Mouse (Mus musculus) intestine, embryonic 14.5 days (tissue): ENCODE data around the gene Got1. TPM values are rescaled to one million over a fixed set of nuclear protein-coding genes. Genes with fewer than 3 reads are reported as not detected.

ENCODE experiments used
- ATAC-seq: fragments of 200-750 bp; cut with Nextera tagmentation; replicated peaks from 2 replicates; pipeline ENCODE4 v1.8.0; 2017; ENCODE audit warnings: low read depth, moderate number of reproducible peaks, moderate TSS enrichment, moderate library complexity; ENCODE audit not compliant: low FRiP score, low TSS enrichment
- DNase-seq: peaks from one replicate; pipeline ENCODE4 v3.0.0-alpha.2; 2018; ENCODE audit warnings: low spot score
- H3K27ac ChIP-seq: fragments of 300-500 bp; sonication (generic); 2 replicates; pipeline ENCODE4 v1.5.1; 2014; ENCODE audit warnings: low read depth, mild to moderate bottlenecking, control low read depth
- H3K27me3 ChIP-seq: fragments of 300-500 bp; sonication (generic); replicated peaks from 2 replicates; pipeline ENCODE4 v1.6.1; 2014; ENCODE audit warnings: low read length, control low read depth; ENCODE audit not compliant: control insufficient read depth, insufficient read depth
- H3K36me3 ChIP-seq: fragments of 300-500 bp; sonication (generic); 2 replicates; pipeline ENCODE4 v1.6.1; 2014; ENCODE audit warnings: low read length, control low read depth; ENCODE audit not compliant: control insufficient read depth, insufficient read depth
- H3K4me1 ChIP-seq: fragments of 300-500 bp; sonication (generic); replicated peaks from 2 replicates; pipeline ENCODE4 v1.6.1; 2014; ENCODE audit warnings: low read length, control low read depth, mixed read lengths; ENCODE audit not compliant: control insufficient read depth, insufficient read depth
- H3K4me2 ChIP-seq: fragments of 300-500 bp; sonication (generic); 2 replicates; pipeline ENCODE4 v1.6.1; 2014; ENCODE audit warnings: low read length
- H3K4me3 ChIP-seq: fragments of 300-500 bp; sonication (generic); 2 replicates; pipeline ENCODE4 v1.5.1; 2014; ENCODE audit warnings: low read depth, low read length, control low read depth, mixed read lengths
- H3K9ac ChIP-seq: fragments of 300-500 bp; sonication (generic); 2 replicates; pipeline ENCODE4 v1.6.1; 2014; ENCODE audit warnings: mild to moderate bottlenecking, low read length
- H3K9me3 ChIP-seq: fragments of 300-500 bp; sonication (generic); 2 replicates; pipeline ENCODE4 v1.6.1; 2016; ENCODE audit warnings: low read length, control low read depth; ENCODE audit not compliant: control insufficient read depth
- WGBS: fragments of 180-500 bp; shearing (Covaris S2); extraction: QIAGEN DNeasy Blood & Tissue Kit; methylation state at CpG from one replicate; pipeline ENCODE4 v1.1.7; 2014; 5-methylcytosine and 5-hydroxymethylcytosine counted together
- polyA plus RNA-seq: library from polyadenylated mRNA; unstranded; fragments of >200 nt; fragmentation: Nextera tagmentation; extraction: Ambion mirVana; gene quantifications from 2 replicates; pipeline ENCODE4 v1.2.1, GENCODE M21; 2014

Got1 gene
- polyA plus RNA-seq, 1 experiment from 2014 or later, result 35.8 TPM

DNA sequence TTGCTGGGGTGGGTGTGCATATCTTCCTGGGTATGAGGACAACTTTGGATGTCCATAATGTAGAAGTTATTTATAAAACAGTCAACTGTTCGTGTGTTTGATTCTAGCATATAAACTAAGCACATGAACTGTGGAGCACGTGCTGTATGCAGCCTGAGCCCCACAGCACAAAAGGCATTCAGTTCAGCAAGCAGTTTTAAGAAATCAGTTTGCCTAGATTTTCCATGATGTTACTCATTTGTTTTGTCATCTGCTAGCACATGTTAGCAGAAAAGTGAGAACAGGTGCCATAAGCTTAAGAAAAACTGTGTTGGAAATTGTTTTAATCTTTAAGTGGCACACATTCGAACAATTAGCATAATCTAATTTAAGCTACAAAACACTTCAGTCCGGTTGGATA, 64.5 kb downstream of the Got1 start:
- 68% methylated on average over 4 of the region's 4 CpGs for WGBS
- DNase-seq (no peak), ATAC-seq (no peak)
- Histone ChIP-seq H3K4me2 (no peak overlapping the region), H3K27me3 (no peaks in the 10 kb centered on the region), H3K36me3 (no peaks in the 10 kb centered on the region), H3K4me3 (no peak overlapping the region), H3K4me1 (no peaks in the 10 kb centered on the region), H3K27ac (no peak overlapping the region), H3K9me3 (no peaks in the 10 kb centered on the region), H3K9ac (no peak overlapping the region)

DNA sequence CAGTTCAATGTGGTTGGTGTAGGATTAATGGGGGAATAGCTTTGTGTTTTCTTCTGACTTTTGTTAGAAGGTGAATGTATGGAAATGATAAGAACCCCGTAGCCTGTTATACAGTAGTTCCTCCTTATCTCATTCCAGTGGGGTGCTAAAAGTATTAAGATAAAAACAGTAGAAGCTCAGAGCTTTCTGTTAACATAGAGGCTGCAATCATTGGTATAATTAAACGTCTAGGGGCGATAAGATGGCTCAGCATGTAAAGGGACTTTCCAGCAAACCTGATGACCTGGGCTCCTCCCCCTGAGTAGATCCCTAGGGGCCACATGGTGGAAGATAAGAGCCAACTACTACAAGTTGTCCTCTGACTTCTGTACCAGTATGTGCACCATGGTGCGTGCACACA, 71.4 kb downstream of the Got1 start:
- H3K4me1 ChIP-seq, result no peaks in the 10 kb centered on the region
- no peaks in the 10 kb centered on the region for H3K27me3 ChIP-seq
- DNase-seq, result no peak
- no peak overlapping the region for H3K9ac ChIP-seq
- no peaks in the 10 kb centered on the region for H3K36me3 ChIP-seq
- H3K4me3 ChIP-seq, result no peak overlapping the region
- H3K9me3 ChIP-seq, result no peaks in the 10 kb centered on the region
- no peak overlapping the region for H3K4me2 ChIP-seq
- H3K27ac ChIP-seq, result no peak overlapping the region
- 76% methylated on average over 4 of the region's 4 CpGs for whole genome bisulfite sequencing
- ATAC-seq, result no peak

DNA sequence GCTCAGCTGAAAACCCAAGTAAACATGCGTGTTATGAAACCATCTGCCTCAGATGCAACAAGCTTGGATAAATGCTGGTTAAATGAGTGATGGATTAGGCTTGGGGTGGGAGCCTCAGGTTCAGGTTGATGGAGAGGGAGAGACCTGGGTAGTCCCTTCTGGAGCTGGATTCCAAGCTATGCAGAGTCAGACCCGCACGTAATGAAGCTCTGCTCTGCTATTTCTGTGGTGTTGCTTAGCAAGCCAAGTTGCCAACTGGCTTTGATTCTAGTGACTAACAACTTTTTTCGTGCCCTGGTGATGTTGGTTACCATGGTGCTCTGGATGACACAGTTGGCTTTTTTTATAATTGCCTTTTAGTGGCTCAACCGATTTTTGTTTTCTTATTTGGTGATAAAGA, 72.2 kb downstream of the Got1 start:
- Histone ChIP-seq H3K9ac (no peak overlapping the region), H3K36me3 (no peaks in the 10 kb centered on the region), H3K4me3 (no peak overlapping the region), H3K9me3 (no peaks in the 10 kb centered on the region), H3K4me1 (no peaks in the 10 kb centered on the region), H3K27ac (no peak overlapping the region), H3K4me2 (no peak overlapping the region), H3K27me3 (no peaks in the 10 kb centered on the region)
- DNase-seq (no peak), ATAC-seq (no peak)
- WGBS, result 83% methylated on average over 5 of the region's 5 CpGs

DNA sequence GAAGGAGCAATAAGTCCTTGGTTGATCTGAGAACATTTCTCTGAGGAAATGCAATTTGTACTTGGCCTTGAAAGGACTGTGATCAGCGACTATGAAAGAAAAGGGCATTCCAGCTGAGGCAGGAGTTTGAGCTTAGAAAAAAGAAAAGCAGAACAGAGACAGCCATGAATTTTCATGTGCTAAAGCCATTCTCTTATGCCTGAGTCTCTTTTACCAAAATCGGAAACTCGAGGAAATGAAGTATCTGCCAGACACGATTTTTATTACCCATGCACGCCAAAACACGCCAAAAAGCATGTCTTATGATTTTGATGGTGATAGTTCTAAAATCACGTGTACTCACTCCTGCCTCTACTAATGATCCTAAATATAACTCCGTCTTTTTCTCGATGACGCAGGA, 72.8 kb downstream of the Got1 start:
- Histone ChIP-seq H3K4me1 (no peaks in the 10 kb centered on the region), H3K27ac (no peak overlapping the region), H3K4me3 (no peak overlapping the region), H3K36me3 (no peaks in the 10 kb centered on the region), H3K4me2 (no peak overlapping the region), H3K9me3 (no peaks in the 10 kb centered on the region), H3K9ac (no peak overlapping the region), H3K27me3 (no peaks in the 10 kb centered on the region)
- 85% methylated on average over 10 of the region's 10 CpGs for WGBS
- DNase-seq, result no peak
- ATAC-seq, result no peak

Other genes starting within 250 kb of the Got1 start
- 20.3 and 24.2 TPM in 2 replicates for gene Hpse2, start 136.2 kb downstream of the Got1 start, polyA plus RNA-seq
- 0.45 and 0.98 TPM in 2 replicates for gene Cnnm1, start 84.2 kb downstream of the Got1 start, polyA plus RNA-seq
- gene Nkx2-3, start 87.7 kb upstream of the Got1 start, polyA plus RNA-seq, result 82.3 and 83.9 TPM in 2 replicates
- gene Slc25a28, start 150.3 kb upstream of the Got1 start, polyA plus RNA-seq, result 18.6 and 21.4 TPM in 2 replicates
- gene Entpd7, start 165.1 kb upstream of the Got1 start, polyA plus RNA-seq, result 15.5 and 16.5 TPM in 2 replicates
- gene Cutc, start 228.4 kb upstream of the Got1 start, polyA plus RNA-seq, result 20.6 and 21.2 TPM in 2 replicates
- gene Cox15, start 228.4 kb upstream of the Got1 start, polyA plus RNA-seq, result 9.9 and 10.0 TPM in 2 replicates